In the genomic region with DNA sequence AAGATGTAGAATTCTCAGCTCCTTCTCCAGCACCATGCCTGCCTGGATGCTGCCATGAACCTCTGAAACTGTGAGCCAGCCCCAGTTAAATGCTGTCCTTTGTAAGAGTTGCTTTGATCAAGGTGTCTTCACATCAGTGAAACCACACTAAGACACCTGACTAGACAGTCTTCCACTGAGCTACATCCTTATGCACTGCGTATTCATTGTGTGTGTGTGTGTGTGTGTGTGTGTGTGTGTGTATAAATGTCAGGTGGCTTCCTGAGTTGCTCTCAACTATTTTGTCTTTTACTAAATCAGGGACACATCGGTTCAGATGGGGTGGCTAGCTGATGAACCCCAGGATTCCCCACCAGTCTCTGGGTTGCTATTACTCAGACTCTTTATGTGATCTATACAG, we compare ENCODE assay signal across 19 mouse cellular contexts.
"Had no signal": no experiment of that assay in that cellular context is flagged by ENCODE, and none has a peak within 500 bp of the region (broad histone marks: within the 10 kb centered on the region; RNA-seq: fewer than 3 reads in every experiment).

No protein-coding gene starts in this region.

- H3K4me1 ChIP-seq: lung, embryonic 15.5 days; midbrain, embryonic 10.5 days; midbrain, embryonic 13.5 days had no signal

- ATAC-seq: midbrain, embryonic 13.5 days; midbrain, embryonic 16.5 days had no signal

- H3K4me3 ChIP-seq: layer of hippocampus, adult 2 months; lung, embryonic 15.5 days; megakaryocyte, embryonic 14.5 days; midbrain, embryonic 10.5 days; midbrain, embryonic 13.5 days; myocyte had no signal

- H3K27ac ChIP-seq: kidney, postnatal 0 days; layer of hippocampus, adult 2 months; liver, embryonic 14.5 days; lung, embryonic 15.5 days; midbrain, embryonic 10.5 days; midbrain, embryonic 13.5 days; stomach, postnatal 0 days had no signal

- H3K9me3 ChIP-seq: lung, embryonic 15.5 days; megakaryocyte, embryonic 14.5 days; midbrain, embryonic 10.5 days; midbrain, embryonic 13.5 days had no signal

- H3K4me2 ChIP-seq: lung, embryonic 15.5 days; midbrain, embryonic 13.5 days had no signal

- H3K27me3 ChIP-seq: lung, embryonic 15.5 days; megakaryocyte, embryonic 14.5 days; midbrain, embryonic 13.5 days had no signal

- H3K9ac ChIP-seq: liver, embryonic 14.5 days; lung, embryonic 15.5 days; midbrain, embryonic 13.5 days had no signal

- DNase-seq: kidney, adult 2 months; kidney, postnatal 25 days; layer of hippocampus, adult 9-11 months; lung, adult 18-20 months; lung, postnatal 10 days; lung, postnatal 36 days; right cerebral cortex, postnatal 4 days; thymus, adult 2 months; thymus, postnatal 36 days had no signal
